Mouse (Mus musculus) heart, postnatal 4 days (tissue): Measurements from ENCODE around the gene Ano4. TPM values are rescaled to one million over a fixed set of nuclear protein-coding genes. Genes with fewer than 3 reads are reported as not detected.

Source experiments
- DNase-seq: peaks from one replicate; pipeline ENCODE4 v3.0.0; 2021
- total RNA-seq, 2 experiments: library from RNA; stranded (reverse); gene quantifications; 2 replicates each; pipeline ENCODE4 v1.2.3; 2021

The Ano4 gene
- total RNA-seq, 2 experiments from 2014 or later, result 6.9 to 7.5 TPM

- DNase-seq, result no peak
These were observed 71.4 kb downstream of the Ano4 start for GRCm38 (mm10) chr10:89273001-89273680.

DNA sequence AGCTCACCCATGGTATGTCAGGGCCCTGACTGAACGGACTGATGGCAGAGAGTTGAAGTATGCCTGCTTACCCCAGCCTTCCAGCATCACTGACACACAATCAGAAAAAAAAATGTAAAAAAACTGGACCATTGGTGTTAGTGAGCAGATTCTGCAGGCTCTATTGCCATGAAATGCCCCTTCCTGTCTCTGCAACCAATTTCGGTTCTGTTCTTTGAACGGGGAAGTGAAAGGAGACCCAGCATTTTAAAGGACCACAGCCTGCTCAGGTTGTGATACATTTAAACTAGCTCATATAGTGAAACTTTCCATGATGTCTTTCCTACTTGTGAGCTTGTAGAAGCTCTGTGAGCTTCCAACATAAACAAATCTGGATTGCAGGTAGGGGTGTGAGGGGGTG, 77.2 kb downstream of the Ano4 start:
- DNase-seq, result no peak

GRCm38 (mm10) chr10:89263396-89263795, 81.2 kb downstream of the Ano4 start:
- no peak for DNase-seq

DNA sequence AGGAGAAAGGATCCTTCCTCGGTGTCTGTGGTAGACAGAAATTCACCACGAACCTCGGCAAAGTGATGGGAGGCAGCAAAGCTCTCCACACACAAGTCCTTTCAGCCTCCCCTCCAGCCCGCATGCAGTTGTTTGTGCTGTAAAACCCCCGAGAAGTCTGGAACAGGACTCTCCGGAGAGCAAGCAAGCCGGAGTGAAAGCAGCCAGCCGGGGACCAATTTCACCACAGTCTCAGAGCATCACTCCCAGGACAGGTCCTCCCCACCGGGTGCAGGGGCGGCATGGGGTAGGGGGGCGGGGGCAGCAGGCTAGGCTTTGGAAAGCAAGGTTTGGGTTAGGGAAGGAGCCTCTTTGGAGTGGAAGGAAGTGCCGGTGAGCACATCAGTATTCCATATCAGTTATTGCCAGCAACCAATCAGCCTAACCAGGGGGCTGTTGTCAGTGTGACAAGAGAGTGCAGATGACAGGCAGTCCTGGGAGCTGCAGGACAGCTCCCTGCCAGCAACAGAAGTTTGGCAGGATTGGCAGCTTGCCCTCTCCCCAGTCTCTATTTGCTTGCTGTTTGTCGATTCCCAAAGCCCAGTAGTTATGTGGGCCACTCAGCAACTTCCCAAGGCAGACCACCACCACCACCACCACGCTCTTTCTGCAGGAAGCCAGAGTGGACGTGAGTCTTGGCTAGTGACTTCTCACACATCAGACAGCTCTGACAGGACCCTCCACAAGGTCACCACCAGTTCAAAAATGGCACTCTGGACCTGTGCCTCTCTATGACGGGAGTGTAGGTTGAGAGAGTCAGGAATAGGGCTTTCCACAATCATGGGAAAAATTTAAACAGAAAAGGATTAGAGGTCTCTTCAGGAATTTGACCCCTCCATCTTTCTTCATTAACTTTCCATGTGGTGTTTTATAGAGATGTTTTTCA, 86.8 kb downstream of the Ano4 start:
- peak; percentile 31 for DNase-seq

DNA sequence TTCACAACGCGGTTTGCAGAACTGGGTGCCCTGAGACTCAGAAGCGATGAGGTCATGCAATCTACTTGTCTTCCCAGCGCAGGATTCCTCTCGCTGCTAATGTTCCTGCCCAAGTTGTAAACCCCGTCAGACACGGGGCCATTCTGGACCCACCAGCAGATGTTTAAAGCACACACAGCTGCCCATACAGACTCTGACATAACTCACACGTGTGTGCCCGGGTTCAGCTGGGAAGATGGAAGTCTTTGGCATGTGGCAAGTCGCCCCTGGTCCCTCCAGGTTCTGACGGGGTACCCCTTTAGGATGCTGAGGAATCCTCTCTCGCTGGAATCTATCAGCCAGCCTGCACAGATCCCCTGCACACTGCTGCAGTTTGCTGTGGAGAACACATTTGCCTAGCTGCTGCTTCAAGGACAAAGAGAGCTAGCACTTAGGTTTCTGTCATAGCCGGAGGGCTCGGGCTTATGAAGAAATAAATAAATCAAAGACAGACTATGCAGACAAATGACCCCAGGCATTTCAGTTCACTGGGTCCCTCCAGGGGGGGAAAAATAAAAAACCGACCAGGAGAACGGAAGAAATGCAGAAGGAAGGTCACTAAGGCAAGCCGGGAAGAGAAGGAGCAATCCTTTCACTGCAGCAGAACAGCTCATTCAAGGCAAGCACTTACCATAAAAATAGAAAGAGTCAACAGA, 87.7 kb downstream of the Ano4 start:
- DNase-seq, result no peak

GRCm38 (mm10) chr10:89254765-89255164, 89.8 kb downstream of the Ano4 start:
- DNase-seq, result no peak

DNA sequence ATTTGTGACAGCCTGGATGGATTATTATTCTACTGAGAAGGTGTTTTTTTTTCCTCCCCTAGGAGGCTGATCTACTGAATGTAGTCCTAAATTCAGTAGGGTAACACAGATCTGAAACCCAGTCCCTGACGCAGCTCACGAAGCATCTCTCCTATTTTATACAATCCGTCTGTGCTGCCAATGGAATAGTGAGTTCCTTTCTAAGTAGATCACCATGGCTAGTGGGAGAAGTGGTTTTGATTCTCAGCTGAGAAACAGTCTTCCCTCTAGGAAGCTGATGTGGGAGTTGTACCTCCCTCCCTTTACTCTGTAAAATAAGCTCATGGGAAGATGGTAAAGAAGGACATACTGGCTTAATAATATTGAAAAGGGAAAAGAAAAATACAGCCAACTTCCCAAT, 90.8 kb downstream of the Ano4 start:
- DNase-seq, result no peak

DNA sequence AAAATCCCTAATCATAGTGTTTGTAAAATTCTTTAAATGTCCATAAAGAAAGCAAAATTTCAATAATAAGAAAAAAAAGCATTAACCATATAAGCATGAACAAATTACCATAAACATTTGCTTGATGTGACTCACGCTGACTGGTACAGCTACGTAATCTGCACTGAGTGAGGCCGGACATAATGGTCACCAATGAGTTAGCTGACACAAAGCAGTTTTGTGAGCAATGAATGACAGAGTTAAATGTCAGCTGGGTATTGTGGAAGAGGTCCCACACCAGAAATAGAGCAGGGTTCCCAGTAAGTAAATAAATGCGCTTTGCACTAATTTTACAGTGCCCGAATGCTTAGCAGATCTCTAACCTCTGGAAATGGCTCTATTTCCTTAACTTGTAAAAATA, 91.9 kb downstream of the Ano4 start:
- DNase-seq, result no peak

- DNase-seq, result no peak
These were observed 100.8 kb downstream of the Ano4 start for GRCm38 (mm10) chr10:89243808-89244207.

DNA sequence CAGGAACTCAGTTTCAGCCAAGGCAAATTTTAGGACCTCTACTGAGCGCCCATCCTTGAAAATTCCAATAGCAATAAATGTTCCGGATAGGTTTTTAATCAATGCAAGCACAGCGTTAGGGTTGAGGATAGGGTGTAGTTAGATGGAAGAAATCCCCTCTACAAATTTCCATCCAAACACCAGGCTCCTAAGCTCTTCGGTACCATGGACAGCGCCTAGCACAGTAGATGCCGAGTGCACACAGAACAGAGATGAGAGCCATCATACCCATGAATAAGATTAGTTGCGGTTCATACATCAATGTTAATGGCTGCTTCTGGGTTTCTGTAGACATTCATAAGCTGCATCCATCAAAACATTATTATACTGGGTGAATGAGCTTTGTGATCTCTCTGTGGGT, 120.0 kb downstream of the Ano4 start:
- peak; percentile 72 for DNase-seq

DNA sequence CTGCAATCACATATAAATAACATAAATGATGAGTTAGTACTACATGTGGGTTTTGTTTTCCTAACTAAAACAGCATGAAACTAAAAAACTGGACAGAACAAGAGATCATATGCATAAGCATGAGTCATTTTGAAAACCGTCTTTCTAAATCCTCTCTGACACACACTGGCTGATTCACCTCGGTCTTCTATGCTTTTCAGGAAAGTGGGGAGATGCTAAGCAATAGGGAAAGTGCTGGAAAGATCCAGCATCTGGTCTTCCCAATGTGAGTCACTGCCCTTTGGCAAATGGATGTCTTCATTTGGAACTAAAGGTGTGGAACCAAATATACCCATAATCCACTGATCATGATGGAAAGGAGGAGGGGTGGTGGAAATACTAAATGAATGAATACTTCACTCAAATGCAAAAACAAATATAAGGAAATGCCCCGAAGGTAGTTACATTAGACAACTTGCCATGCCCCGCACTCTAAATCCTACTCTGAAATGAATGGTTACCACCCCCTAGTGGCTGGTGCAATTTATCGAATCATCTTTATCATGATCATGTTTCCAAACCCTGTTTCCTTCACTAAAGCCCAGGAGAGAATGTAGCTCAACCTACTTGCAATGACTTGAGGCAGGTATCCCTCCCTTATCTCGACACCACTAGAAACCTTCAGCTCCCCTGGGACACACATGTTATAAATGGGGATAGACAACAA, 122.1 kb downstream of the Ano4 start:
- DNase-seq, result no peak

GRCm38 (mm10) chr10:89216078-89216477, 128.5 kb downstream of the Ano4 start:
- DNase-seq, result no peak

DNA sequence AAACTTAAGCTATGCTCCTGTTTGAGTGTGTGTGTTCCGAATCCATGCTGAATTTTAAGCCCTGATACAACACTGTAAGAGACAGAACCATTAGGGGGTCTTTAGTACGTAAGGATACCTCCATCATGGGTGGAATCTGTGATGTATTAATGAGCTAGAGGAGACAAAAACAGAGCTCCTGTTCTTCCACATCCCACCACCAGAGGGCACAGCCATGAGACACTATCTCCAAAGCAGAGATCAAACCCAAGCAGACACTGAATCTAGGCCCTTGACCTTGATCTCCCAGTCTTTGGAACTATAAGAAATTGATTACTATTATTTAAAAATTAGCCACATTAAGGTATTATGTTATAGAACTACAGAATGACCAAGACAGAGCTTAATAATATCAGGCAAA, 138.7 kb downstream of the Ano4 start:
- DNase-seq, result peak; percentile 7

DNA sequence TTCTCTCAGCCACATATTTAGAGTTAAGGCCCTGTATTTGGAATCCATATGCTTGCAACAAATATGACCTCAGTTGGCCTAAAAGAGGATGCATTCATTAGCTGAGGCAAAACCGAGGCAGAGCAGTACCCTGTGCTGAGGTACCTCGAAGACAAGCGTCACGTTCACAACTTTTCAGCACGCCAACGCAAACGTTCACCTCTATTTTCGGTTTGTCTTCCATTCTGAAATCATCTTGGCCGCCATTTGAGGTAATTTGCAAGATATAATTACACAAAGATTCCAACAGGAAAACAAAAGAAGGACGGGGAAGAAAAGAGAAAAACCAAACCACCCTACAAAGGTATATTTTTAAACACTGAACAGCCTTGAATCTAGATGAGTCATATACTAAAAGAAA, 148.1 kb downstream of the Ano4 start:
- DNase-seq, result no peak

- DNase-seq, result no peak
These were observed 149.5 kb downstream of the Ano4 start for GRCm38 (mm10) chr10:89195068-89195467.

DNA sequence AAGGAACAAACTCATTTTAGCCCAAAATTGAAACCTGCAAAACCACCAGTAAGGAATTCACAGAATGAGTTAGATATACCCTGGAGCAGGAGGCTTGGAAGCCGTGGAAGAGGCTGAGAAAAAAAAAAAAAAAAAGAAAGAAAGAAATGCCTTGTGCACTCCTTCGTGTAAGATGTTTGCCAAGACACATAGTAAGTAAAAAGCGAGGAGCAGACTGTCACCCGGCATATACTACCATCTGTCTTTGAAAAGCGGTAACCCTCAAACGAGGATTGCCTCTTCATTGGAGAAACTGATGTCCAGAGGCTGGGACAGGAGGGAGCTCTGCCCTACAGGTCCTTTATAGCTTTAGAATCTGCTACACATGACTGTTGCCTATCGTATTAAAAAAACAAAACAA, 150.1 kb downstream of the Ano4 start:
- DNase-seq, result no peak

GRCm38 (mm10) chr10:89177921-89178320, 166.6 kb downstream of the Ano4 start:
- DNase-seq, result no peak

GRCm38 (mm10) chr10:89164533-89164932, 180.0 kb downstream of the Ano4 start:
- DNase-seq, result no peak

DNA sequence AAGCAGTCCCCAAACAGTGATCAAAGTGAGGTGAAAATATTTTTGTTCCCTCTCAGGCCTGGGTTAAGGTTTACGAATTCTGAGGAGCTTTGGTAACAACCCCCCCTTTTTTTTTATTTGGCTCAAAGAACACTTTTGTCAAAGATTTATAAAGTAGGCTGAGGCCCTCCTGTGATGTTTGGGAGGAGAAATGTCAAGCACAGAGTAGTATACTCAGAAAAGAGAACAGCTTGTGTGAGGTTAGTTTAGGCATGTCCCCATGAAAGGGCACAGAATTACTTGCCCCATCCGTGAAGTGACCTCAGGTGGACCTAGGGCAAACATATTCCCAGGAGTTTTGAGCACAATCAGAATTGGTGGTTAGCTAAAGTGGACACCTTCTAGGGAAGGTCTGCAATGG, 189.1 kb downstream of the Ano4 start:
- DNase-seq, result no peak

DNA sequence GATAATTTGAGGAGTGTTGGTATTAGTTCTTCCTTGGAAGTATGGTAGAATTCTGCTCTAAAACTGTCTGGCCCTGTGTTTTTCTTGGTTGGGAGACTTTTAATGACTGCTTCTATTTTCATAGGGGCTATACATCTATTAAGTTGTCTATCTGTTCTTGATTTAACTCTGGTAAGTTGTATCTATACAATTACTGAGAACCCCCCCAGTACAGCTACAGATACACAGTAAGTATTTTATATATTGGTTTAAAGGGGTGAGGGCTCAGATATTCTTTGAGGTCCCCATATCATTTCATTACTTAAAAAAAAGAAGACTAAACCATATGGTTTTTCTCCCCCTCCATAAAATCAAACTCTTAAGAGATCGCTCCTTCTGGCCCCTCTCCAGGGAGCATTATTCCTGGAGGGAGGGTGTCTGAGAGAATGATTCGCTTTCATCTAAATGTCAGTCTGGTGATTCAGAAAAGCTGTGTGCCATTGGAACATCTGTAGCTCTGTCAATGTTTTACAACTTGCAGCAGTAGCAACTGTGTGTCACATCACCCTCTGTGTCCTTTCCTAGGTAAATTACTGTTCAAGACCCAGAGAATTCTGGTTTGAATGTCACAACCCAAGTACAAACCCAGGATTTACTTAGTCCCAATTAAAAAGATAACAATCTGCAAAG, 189.6 kb downstream of the Ano4 start:
- DNase-seq, result no peak

GRCm38 (mm10) chr10:89149166-89149565, 195.4 kb downstream of the Ano4 start:
- DNase-seq, result peak; percentile 10

GRCm38 (mm10) chr10:89121391-89121790, 223.2 kb downstream of the Ano4 start:
- no peak for DNase-seq
